Mouse (Mus musculus): Measurements from ENCODE around the gene Derl3.
"Not testable (repeated sequence)": the region's sequence is repeated elsewhere in the genome, so short reads cannot be mapped to it uniquely, and the experiment has no call there.

Derl3 gene

GRCm38 (mm10) chr10:75872915-75873542, 20.2 kb upstream of the Derl3 start:
- in situ Hi-C loops (cut with MboI): no loop called here

- in situ Hi-C loops (cut with MboI): no loop called here
Measured at GRCm38 (mm10) chr10:75873543-75874170, 19.6 kb upstream of the Derl3 start.

GRCm38 (mm10) chr10:75878836-75879235, 14.4 kb upstream of the Derl3 start:
- in situ Hi-C loops (cut with MboI): no loop called here

- in situ Hi-C loops (cut with MboI): no loop called here
Measured at GRCm38 (mm10) chr10:75880351-75880750, 12.9 kb upstream of the Derl3 start.

- in situ Hi-C loops (cut with MboI): no loop called here
Measured at GRCm38 (mm10) chr10:75880771-75881577, 12.2 kb upstream of the Derl3 start.

- in situ Hi-C loops (cut with MboI): no loop called here
Measured at GRCm38 (mm10) chr10:75881578-75882432, 11.4 kb upstream of the Derl3 start.

GRCm38 (mm10) chr10:75882433-75883231, 10.6 kb upstream of the Derl3 start:
- in situ Hi-C loops (cut with MboI): no loop called here

GRCm38 (mm10) chr10:75883232-75883552, 10.0 kb upstream of the Derl3 start:
- in situ Hi-C loops (cut with MboI): no loop called here

- in situ Hi-C loops (cut with MboI): no loop called here
Measured at GRCm38 (mm10) chr10:75884742-75885141, 8.5 kb upstream of the Derl3 start.

GRCm38 (mm10) chr10:75887504-75887903, 5.7 kb upstream of the Derl3 start:
- in situ Hi-C loops (cut with MboI): not testable (repeated sequence)

- in situ Hi-C loops (cut with MboI): no loop called here
Measured at GRCm38 (mm10) chr10:75889406-75890153, 3.6 kb upstream of the Derl3 start.

GRCm38 (mm10) chr10:75894601-75895000, 1.4 kb downstream of the Derl3 start:
- in situ Hi-C loops (cut with MboI): no loop called here

- in situ Hi-C loops (cut with MboI): loop anchor here (5.0 kb wide), 1 partner anchor 52 kb away; no protein-coding TSS in a partner anchor
Measured at GRCm38 (mm10) chr10:75895730-75896129, 2.5 kb downstream of the Derl3 start.

- in situ Hi-C loops (cut with MboI): loop anchor here (5.0 kb wide), 1 partner anchor 51 kb away; no protein-coding TSS in a partner anchor
Measured at GRCm38 (mm10) chr10:75896208-75896607, 3.0 kb downstream of the Derl3 start.

- in situ Hi-C loops (cut with MboI): loop anchor here (5.0 kb wide), 1 partner anchor 50 kb away; no protein-coding TSS in a partner anchor
Measured at GRCm38 (mm10) chr10:75897373-75897772, 4.2 kb downstream of the Derl3 start.

- in situ Hi-C loops (cut with MboI): loop anchor here (5.0 kb wide), 1 partner anchor 49 kb away; no protein-coding TSS in a partner anchor
Measured at GRCm38 (mm10) chr10:75898039-75898564, 4.9 kb downstream of the Derl3 start.

- in situ Hi-C loops (cut with MboI): loop anchor here (5.0 kb wide), 1 partner anchor 48 kb away; no protein-coding TSS in a partner anchor
Measured at GRCm38 (mm10) chr10:75898846-75899245, 5.6 kb downstream of the Derl3 start.

- in situ Hi-C loops (cut with MboI): no loop called here
Measured at GRCm38 (mm10) chr10:75904391-75904790, 11.2 kb downstream of the Derl3 start.

GRCm38 (mm10) chr10:75906882-75907281, 13.7 kb downstream of the Derl3 start:
- in situ Hi-C loops (cut with MboI): no loop called here

GRCm38 (mm10) chr10:75910698-75911097, 17.5 kb downstream of the Derl3 start:
- in situ Hi-C loops (cut with MboI): no loop called here

All from mature B cell (primary cell).